Mouse (Mus musculus) cerebellum, postnatal 36 days (tissue): Measurements from ENCODE around the gene Ndufa6.
"Not testable (repeated sequence)": the region's sequence is repeated elsewhere in the genome, so short reads cannot be mapped to it uniquely, and the experiment has no call there.

ENCODE experiments used
- DNase-seq, 2 experiments: peaks; one replicate each; pipeline ENCODE4 v3.0.0; 2021 to 2022; ENCODE audit warnings: mixed read lengths in 2 of 2

Ndufa6 gene

GRCm38 (mm10) chr15:82354126-82354945, at the start of gene Ndufa6:
Ndufa6 (minus strand) TSS chr15:82354322.
- DNase-seq, result peak; percentile 97 to 98

DNA sequence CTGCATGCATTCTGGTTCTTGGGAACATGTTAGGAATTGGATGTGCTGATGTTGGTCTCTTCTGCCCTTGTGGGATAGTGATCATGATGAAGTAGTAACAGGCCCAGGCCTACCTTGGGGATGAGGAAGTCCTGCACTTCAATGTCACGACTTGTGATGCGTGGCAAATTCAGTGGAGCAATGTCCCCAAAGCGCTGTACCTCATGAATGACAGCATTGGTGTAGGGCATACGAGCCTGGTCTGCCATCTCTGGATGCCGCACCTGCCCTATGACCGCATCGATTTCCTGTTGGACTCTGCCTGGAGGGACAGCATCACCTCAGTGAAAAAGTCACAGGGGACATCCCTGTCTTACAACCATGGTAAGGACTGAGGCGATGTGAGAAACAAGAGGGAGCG, 49.5 kb upstream of the Ndufa6 start:
- DNase-seq, result no peak

DNA sequence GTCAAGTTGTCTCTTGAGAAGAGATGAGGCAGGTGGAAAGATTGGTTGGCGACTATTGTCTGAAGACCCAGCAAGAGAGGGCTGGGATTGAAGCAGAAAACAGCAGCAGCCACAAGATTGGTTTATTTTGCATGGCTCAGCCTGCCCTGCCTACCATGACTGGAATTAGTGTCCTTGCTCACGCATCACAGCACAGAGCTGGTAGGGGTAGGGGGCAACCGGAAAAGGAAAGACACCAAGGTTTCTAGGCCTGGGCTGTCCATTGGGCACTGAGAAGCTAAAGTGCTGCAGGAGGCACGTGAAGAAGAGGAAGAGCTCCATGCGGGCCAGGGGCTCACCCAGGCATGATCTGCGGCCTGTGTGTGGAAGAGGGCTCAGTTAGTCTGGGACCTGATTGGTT, 48.6 kb upstream of the Ndufa6 start:
- DNase-seq, result no peak

GRCm38 (mm10) chr15:82402106-82402505, 48.0 kb upstream of the Ndufa6 start:
- DNase-seq, result no peak

- no peak for DNase-seq
These were observed 47.4 kb upstream of the Ndufa6 start for GRCm38 (mm10) chr15:82401516-82401915.

DNA sequence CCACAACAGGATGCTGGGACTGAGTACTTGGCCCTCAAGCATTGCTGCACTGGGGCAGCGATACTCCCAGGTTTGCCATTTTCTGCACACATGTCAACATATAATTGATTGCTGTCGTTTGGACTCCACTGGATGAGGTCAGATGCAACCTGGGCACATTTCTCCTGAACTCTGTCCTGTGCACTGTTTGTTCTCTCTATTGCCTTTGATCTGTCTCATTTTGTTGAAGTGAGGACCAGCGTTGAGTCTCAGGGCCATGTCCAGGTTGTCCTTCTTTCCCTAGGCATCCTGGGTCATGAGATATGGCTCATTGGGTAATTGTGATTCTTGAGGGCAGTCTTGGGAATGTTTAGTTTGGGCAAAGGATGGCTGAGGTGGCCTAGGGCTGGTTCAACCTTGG, 41.8 kb upstream of the Ndufa6 start:
- DNase-seq, result not testable (repeated sequence)

DNA sequence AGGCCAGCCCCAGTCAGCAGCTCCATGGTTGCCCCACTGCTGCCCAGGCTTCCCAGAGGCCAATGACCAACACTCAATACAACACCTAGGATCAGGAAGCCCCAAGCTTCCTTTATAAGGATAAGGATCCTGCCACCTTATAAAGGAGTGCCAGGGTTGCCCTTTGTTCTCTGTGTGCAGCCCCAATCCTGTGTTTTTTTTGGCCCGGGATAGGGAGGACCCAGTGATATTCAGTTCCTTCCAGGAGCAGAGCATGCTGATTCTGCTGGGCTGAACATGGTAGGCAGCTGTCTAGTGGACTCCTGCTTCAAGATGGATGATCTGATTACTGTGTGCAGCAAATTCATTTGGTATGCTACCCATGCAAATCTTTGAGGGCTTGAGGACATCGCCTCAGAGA, 39.8 kb upstream of the Ndufa6 start, which contains the start of gene Cyp2d11:
Cyp2d11 (minus strand) TSS at position 101 of the 400 bp plus-strand sequence.
- DNase-seq, result not testable (repeated sequence)

GRCm38 (mm10) chr15:82389916-82390315, 35.8 kb upstream of the Ndufa6 start:
- not testable (repeated sequence) for DNase-seq

- DNase-seq, result no peak
These were observed 31.6 kb upstream of the Ndufa6 start for GRCm38 (mm10) chr15:82385729-82386128.

DNA sequence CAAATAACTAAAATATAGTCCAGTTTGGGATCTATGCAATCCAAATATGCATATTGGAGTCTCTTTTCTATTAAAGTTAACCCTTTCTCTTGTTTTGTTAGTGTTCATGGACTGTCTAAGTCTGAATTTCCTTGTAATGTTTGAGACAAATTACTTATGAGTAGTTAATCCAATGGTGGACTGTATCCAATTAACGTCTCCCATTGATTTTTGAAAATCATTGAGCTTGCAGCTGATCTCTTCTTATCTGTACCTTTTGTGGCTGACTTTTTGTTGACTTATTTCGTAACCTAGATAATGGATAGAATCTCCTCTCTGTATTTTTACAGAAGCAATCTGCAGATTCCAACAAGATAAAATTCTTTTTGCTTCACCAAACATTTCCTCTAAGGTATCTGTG, 28.3 kb upstream of the Ndufa6 start:
- DNase-seq, result no peak

GRCm38 (mm10) chr15:82380714-82381062, 26.6 kb upstream of the Ndufa6 start:
- no peak for DNase-seq

DNA sequence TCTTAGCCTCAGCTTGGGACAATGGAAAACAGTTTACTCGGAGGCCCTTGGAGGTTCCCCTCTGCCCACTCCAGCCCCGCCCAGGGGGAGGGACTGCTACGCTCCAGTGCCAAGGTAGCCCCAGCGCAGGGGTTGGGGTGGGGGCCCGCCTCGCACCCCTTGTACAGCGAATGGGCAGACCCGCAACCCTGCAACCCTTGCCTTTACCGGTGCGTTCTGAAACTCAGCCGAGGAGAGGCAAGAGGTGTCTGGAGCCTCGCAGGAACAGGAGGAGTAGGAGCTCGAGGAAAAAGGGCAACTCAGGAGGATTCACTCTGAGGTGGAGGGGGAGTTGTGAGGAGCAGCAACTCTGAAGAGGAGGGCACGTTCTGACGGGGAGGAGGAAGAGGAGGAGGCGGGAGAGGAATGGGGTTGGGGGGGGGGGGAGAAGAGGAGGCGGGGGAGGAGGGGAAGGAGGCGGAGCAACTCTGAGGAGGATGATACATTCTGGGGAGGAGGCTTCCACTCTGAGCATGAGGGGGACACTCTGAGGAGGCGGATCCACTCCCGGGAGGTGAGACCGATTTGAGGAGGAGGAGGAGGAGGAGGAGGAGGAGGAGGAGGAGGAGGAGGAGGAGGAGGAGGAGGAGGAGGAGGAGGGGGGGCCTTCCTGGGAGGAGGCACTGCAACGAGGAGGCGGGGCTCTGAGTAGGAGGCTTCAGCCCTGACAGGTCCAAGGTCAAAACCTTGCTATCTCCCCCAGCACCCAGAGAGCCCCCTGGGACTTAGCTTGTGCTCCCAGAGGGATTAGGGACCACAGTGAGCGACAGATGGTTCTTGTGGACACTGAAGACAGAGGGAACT, 26.0 kb upstream of the Ndufa6 start, which contains the start of gene Cyp2d22:
Cyp2d22 (minus strand) TSS at position 390 of the 843 bp plus-strand sequence.
- DNase-seq, result peak; percentile 41 to 47

GRCm38 (mm10) chr15:82379511-82379870, 25.4 kb upstream of the Ndufa6 start:
- no peak for DNase-seq

- DNase-seq, result no peak
These were observed 24.4 kb upstream of the Ndufa6 start for GRCm38 (mm10) chr15:82378261-82379180.

- DNase-seq, result no peak
These were observed 23.6 kb upstream of the Ndufa6 start for GRCm38 (mm10) chr15:82377701-82378100.

GRCm38 (mm10) chr15:82376393-82377138, 22.4 kb upstream of the Ndufa6 start:
- no peak for DNase-seq

GRCm38 (mm10) chr15:82375855-82376254, 21.7 kb upstream of the Ndufa6 start:
- DNase-seq, result no peak

DNA sequence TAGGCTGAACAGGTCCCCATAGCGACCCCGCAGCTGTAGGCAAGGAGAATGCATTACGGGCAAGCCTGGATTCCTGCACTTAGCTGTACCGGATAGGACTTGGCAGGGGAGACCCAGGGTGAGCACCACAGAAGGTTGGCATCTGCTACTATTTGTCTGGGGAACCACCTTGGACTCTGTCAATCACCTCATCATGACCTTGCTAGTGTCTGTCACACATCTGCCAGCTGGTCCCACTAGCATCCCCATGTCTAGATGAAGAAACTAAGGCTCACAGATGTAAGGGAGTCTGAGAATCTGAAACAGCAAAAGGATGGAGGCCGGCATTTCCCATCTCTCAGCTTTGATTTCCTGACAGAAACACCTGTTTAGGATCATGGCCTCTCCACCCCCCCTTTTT, 20.3 kb upstream of the Ndufa6 start:
- no peak for DNase-seq

DNA sequence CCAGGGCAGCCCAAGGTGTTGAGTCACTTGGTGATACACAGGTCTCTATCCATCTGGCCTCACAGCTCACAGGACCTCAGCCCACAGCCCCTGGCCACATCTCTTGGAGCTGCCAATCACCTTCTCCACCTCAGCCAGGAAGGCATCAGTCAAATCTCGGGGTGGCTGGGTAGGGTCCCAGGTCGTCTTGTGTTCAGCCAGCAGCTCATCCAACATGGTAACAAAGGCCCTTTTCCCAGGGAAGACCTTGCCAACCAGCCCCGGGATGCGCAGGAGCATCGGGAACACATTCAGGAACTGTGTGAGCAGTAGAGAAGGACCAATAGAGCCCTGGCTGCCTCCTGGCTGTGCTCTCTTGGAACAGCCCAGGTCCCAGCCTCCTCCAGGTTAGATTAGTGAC, 18.9 kb upstream of the Ndufa6 start:
- no peak for DNase-seq

DNA sequence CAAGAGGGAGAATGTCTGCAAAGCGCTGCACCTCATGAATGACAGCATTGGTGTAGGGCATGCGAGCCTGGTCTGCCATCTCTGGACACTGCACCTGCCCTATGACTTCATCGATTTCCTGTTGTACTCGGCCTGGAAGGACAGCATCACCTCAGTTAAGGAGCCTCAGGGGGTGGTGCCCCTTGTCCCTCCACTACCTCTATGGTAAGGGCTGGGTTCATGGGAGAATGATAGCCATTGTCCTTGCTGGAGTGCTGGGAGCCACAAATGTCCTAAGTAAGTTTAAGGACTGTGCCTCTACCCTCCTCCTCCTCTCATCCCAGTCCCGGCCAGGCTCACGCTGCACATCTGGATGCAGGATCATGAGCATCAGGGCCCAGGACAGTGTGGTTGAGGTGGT, 18.3 kb upstream of the Ndufa6 start:
- no peak for DNase-seq

DNA sequence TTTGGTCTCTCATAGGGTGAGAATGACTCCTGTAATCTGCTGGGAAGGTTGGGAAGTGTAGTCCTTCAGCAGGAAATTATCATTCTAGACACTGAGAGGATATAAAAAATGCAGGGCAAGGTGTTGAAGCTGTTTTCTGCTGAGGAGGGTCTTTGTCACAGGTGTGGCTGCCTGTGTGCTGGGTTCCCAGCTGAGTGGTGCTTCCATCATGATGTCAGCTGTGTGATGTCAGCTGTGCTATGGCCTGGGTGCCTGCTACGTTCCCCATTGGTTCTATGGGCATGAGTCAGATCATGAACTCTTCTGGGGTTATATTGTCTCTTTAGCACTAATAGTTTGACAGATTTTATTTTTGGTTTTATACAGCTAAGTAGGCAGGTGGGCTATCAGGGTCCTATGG, 14.7 kb upstream of the Ndufa6 start:
- DNase-seq, result no peak

DNA sequence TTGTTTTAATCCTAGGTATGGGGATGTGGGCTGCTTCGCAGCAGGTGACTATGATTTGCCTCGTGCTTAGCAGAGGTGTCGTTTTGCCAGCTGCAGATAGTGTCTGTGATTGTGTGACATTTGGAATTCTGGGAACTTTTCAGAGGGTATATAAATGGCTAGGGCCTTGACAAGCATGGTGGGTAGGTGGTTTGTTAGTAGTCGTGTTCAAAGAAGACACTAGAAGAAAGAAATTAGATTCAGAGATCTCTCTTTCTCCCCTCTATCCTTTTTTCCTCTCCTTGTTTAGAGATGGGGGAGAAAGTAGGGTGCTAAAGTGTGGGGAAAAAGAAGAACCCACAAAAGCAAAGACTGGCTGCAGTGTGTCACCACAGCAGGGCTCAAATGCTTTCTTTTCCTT, 14.0 kb upstream of the Ndufa6 start:
- no peak for DNase-seq
